Mouse (Mus musculus) E14TG2a.4 (cell line): Measurements from ENCODE around the gene Vgll2.
A peak's percentile ranks its signal among the peaks of the same experiment; 100 is the strongest.

ENCODE experiments used
- H3K27me3 ChIP-seq: 2 replicates; pipeline ENCODE4 v1.6.1; 2014; ENCODE audit warnings: low read length, control low read depth; ENCODE audit not compliant: insufficient read depth
- H3K36me3 ChIP-seq: 2 replicates; pipeline ENCODE4 v1.6.1; 2014; ENCODE audit warnings: low read length, control low read depth; ENCODE audit not compliant: insufficient read depth
- H3K4me1 ChIP-seq: replicated peaks from 2 replicates; pipeline ENCODE4 v1.6.1; 2014; ENCODE audit warnings: low read depth, low read length, control low read depth
- H3K4me3 ChIP-seq: replicated peaks from 2 replicates; pipeline ENCODE4 v1.5.1; 2014; ENCODE audit warnings: mild to moderate bottlenecking, low read length
- H3K9me3 ChIP-seq: 2 replicates; pipeline ENCODE4 v1.6.1; 2014; ENCODE audit warnings: low read length, control low read depth
- CTCF ChIP-seq: conservative IDR thresholded peaks from 2 replicates; pipeline ENCODE4 v1.5.1; 2014; ENCODE audit warnings: low read length
- NANOG ChIP-seq: IDR thresholded peaks from 2 replicates; pipeline ENCODE4 v1.6.1; 2014; ENCODE audit warnings: borderline replicate concordance, low read length, mixed read lengths
- POU5F1 ChIP-seq: IDR thresholded peaks from 2 replicates; pipeline ENCODE4 v1.6.1; 2014; ENCODE audit warnings: low read length, borderline replicate concordance

Vgll2 gene

GRCm38 (mm10) chr10:52033729-52034128, 11.4 kb downstream of the Vgll2 start:
- Histone ChIP-seq H3K36me3 (no peaks in the 10 kb centered on the region), H3K4me3 (no peak overlapping the region), H3K4me1 (peaks cover 11% of the 10 kb centered on the region), H3K9me3 (no peaks in the 10 kb centered on the region), H3K27me3 (peaks cover 30% of the 10 kb centered on the region)
- TF ChIP-seq CTCF = no peak
- no peak for TF ChIP-seq NANOG

DNA sequence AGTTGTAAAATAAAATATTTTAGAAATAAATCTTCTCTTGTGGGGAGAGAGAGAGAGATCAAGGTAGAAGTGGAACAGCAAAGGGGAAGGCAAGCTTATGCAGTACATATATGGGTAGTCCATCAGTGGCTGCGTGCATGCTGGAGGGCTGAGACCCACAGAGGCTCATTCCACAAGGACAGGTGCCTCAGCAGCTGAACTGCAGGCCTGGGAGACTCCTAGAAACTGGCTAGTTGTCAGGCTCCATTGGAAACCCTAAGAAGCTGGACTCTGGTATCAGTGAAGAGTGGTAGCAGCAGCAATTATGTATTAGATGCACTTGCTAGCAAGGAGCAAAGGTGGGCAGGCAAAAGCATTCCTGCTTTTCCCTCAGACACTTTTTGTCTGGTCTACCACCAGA, 17.1 kb downstream of the Vgll2 start:
- H3K4me3 ChIP-seq = no peak overlapping the region
- TF ChIP-seq CTCF = no peak
- TF ChIP-seq NANOG = no peak
- no peak for TF ChIP-seq POU5F1
- no peaks in the 10 kb centered on the region for H3K4me1 ChIP-seq
- H3K27me3 ChIP-seq = no peaks in the 10 kb centered on the region
- H3K9me3 ChIP-seq = no peaks in the 10 kb centered on the region
- H3K36me3 ChIP-seq = no peaks in the 10 kb centered on the region

DNA sequence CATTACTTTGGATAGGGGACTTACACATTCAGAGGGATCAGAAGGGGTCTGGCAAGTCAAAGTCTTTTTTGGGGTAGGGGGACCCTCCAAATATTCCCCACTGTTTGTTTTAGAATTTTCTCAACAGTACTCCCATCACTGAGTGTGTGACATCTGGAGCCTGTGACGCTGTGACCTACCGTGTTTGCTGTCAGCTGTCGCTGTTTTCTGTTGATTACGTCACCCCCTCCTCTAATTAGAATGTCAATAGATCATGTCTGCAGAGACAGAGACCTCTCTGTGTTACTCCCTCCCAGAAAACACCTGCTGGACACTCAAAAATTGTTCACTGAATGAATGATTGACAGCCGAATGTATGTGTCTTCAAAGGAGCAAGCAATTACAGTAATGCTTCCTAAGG, 20.8 kb downstream of the Vgll2 start:
- Histone ChIP-seq H3K36me3 (no peaks in the 10 kb centered on the region), H3K4me3 (no peak overlapping the region), H3K4me1 (no peaks in the 10 kb centered on the region), H3K27me3 (no peaks in the 10 kb centered on the region), H3K9me3 (no peaks in the 10 kb centered on the region)
- TF ChIP-seq CTCF (no peak), NANOG (no peak), POU5F1 (no peak)

DNA sequence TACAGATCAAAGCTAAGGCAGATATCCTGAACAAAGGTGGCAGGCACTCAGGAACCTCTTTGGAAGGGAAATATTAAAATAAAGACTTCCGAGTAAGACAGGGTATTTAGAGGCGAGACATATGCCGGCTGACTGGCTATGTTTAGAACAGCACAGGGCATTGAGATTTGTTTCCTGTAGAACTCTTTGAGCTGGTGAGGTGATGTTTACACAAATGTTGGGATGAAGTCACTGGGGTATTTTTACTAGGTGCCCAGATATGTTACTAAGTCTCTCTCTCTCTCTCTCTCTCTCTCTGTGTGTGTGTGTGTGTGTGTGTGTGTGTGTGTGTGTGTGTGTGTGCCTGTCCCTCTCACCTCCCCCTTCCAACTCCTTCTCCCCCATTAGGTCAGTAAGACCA, 26.0 kb downstream of the Vgll2 start:
- no peaks in the 10 kb centered on the region for H3K36me3 ChIP-seq
- TF ChIP-seq NANOG = no peak
- TF ChIP-seq POU5F1 = no peak
- TF ChIP-seq CTCF = no peak
- no peaks in the 10 kb centered on the region for H3K4me1 ChIP-seq

DNA sequence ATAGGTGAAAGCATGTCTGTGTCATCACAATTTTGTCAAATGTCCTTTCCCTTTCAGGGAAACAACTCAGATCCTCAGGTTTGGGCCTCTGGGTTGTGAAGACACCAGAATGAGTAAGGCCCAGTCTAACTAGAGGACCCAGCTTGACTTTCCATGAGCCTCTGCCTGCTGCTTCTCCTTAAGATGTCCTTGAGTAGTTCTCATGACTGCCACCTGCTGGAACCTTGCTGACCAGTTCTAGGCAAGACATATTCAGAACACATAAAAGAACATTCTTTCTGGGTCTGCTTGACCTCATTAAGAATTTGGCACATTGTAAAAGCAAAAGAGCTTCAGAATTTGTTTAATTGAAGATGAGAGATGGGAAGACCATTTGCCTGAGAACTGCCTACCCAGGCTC, 50.2 kb downstream of the Vgll2 start:
- H3K4me3 ChIP-seq = no peak overlapping the region
- H3K9me3 ChIP-seq = no peaks in the 10 kb centered on the region
- TF ChIP-seq NANOG = no peak
- TF ChIP-seq CTCF = peak; percentile 32
- H3K27me3 ChIP-seq = no peaks in the 10 kb centered on the region
- no peaks in the 10 kb centered on the region for H3K4me1 ChIP-seq
- no peaks in the 10 kb centered on the region for H3K36me3 ChIP-seq

More for the DNA sequence above, 26.0 kb downstream of the Vgll2 start:
- Histone ChIP-seq H3K4me3 (no peak overlapping the region), H3K9me3 (no peaks in the 10 kb centered on the region), H3K27me3 (no peaks in the 10 kb centered on the region)
